Comparison of ENCODE assay signal across 9 mouse cellular contexts in genomic region chr19:46309651-46310305, GRCm38 (mm10). TPM values are rescaled to one million over a fixed set of nuclear protein-coding genes. Genes with fewer than 3 reads are reported as not detected.
DNase-seq lines count a peak whose midpoint lies in the region; ATAC-seq lines count a peak whose summit lies in the region.
"Had no signal": no experiment of that assay in that cellular context is flagged by ENCODE, and none has a peak within 500 bp of the region (broad histone marks: within the 10 kb centered on the region; RNA-seq: fewer than 3 reads in every experiment).

No protein-coding gene starts in this region.

- no peaks in the 10 kb centered on the region for H3K9me3 ChIP-seq in limb, embryonic 13.5 days
- H3K9me3 ChIP-seq: embryonic facial prominence, embryonic 12.5 days; lung, embryonic 15.5 days had no signal

- peak; percentile 9 for DNase-seq in kidney, postnatal 10 days
- DNase-seq in kidney, adult 9 months = no peak
- peak; percentile 37 to 45 for DNase-seq in right cerebral cortex, postnatal 10 days (ENCODE audit: low spot score in 2 of 2)
- DNase-seq in right cerebral cortex, postnatal 14 days = no peak
- peak; percentile 36 for DNase-seq in cerebellum, adult 9-10 months
- DNase-seq in retina, embryonic 14.5 days (ENCODE audit: low spot score) = no peak

- H3K4me3 ChIP-seq in limb, embryonic 13.5 days = no peak overlapping the region

- no peak overlapping the region for H3K27ac ChIP-seq in limb, embryonic 13.5 days
- H3K27ac ChIP-seq: embryonic facial prominence, embryonic 12.5 days; lung, embryonic 15.5 days had no signal

- peaks cover 62% of the 10 kb centered on the region for H3K27me3 ChIP-seq in limb, embryonic 13.5 days

- peaks cover 15% of the 10 kb centered on the region for H3K4me1 ChIP-seq in limb, embryonic 13.5 days

- no peak for ATAC-seq in limb, embryonic 13.5 days (ENCODE audit: low FRiP score, low read depth)

- H3K36me3 ChIP-seq in limb, embryonic 13.5 days = peaks cover 41% of the 10 kb centered on the region

- H3K4me2 ChIP-seq in limb, embryonic 13.5 days (replicated peaks) = peak overlapping the region; percentile 80; the same call in 1 of the 2 replicates

- 79% methylated on average over 21 of the region's 21 CpGs for WGBS in limb, embryonic 13.5 days

- no peak overlapping the region; the same call in 1 of the 2 replicates for H3K9ac ChIP-seq in limb, embryonic 13.5 days

RNA-seq across cellular contexts. Expression of gene Nfkb2, which starts 5.7 kb away (rescaled TPM):
- polyA plus RNA-seq in limb, embryonic 13.5 days (2015; fragmentation: Nextera tagmentation; extraction: Ambion mirVana) = 9.4 and 11.1 TPM in 2 replicates

RNA-seq across cellular contexts. Expression of gene Psd, which starts 17.2 kb away (rescaled TPM):
- polyA plus RNA-seq in limb, embryonic 13.5 days (2015; fragmentation: Nextera tagmentation; extraction: Ambion mirVana) = 4.1 and 4.8 TPM in 2 replicates

RNA-seq across cellular contexts. Expression of gene Fbxl15, which starts 18.2 kb away (rescaled TPM):
- polyA plus RNA-seq in limb, embryonic 13.5 days (2015; fragmentation: Nextera tagmentation; extraction: Ambion mirVana) = 14.7 and 15.5 TPM in 2 replicates

RNA-seq across cellular contexts. Expression of gene Cuedc2, which starts 28.7 kb away (rescaled TPM):
- 176 and 177 TPM in 2 replicates for polyA plus RNA-seq in limb, embryonic 13.5 days (2015; fragmentation: Nextera tagmentation; extraction: Ambion mirVana)

RNA-seq across cellular contexts. Expression of gene Mfsd13a, which starts 31.1 kb away (rescaled TPM):
- polyA plus RNA-seq in limb, embryonic 13.5 days (2015; fragmentation: Nextera tagmentation; extraction: Ambion mirVana) = 3.5 and 4.8 TPM in 2 replicates

Comparison
In these comparisons a context has a peak if more than half of its experiments do, and no peak if none do; other contexts are left out.
1. DNase-seq: peak in kidney, postnatal 10 days (single experiment), right cerebral cortex, postnatal 10 days (2 of 2) and cerebellum, adult 9-10 months (single experiment); none in kidney, adult 9 months (single experiment), right cerebral cortex, postnatal 14 days (single experiment) and retina, embryonic 14.5 days (single experiment).